Mouse (Mus musculus): ENCODE measurements around the gene Nt5dc3. TPM values are rescaled to one million over a fixed set of nuclear protein-coding genes. Genes with fewer than 3 reads are reported as not detected.

Gene Nt5dc3
- total RNA-seq, 2 experiments from 2014 or later = 36.1 to 77.7 TPM

GRCm38 (mm10) chr10:86828221-86829135, 49.7 kb downstream of the Nt5dc3 start:
- intact Hi-C loops (cut with DNase I) = no loop called here

GRCm38 (mm10) chr10:86829515-86829914, 50.7 kb downstream of the Nt5dc3 start:
- DNase-seq = no peak
- TF ChIP-seq CTCF (IDR thresholded peaks at IDR 0.05) = peak; percentile 59
- Histone ChIP-seq H3K4me3 (no peak overlapping the region), H3K27ac (no peak overlapping the region)
- intact Hi-C loops (cut with DNase I) = no loop called here

More at GRCm38 (mm10) chr10:86828221-86829135, 49.7 kb downstream of the Nt5dc3 start:
- DNase-seq = no peak
- Histone ChIP-seq H3K4me3 (no peak overlapping the region), H3K27ac (no peak overlapping the region)
- TF ChIP-seq CTCF (IDR thresholded peaks at IDR 0.05) = no peak

GRCm38 (mm10) chr10:86836784-86837183, 58.0 kb downstream of the Nt5dc3 start:
- TF ChIP-seq CTCF (IDR thresholded peaks at IDR 0.05) = no peak
- no peak overlapping the region for H3K4me3 ChIP-seq
- no peak overlapping the region for H3K27ac ChIP-seq
- no peak for DNase-seq
- intact Hi-C loops (cut with DNase I) = loop anchor here (10.0 kb wide), 1 partner anchor 132 kb away; the partner anchor contains the start of genes Hsp90b1 and Ttc41

GRCm38 (mm10) chr10:86838827-86839226, 60.0 kb downstream of the Nt5dc3 start:
- Histone ChIP-seq H3K4me3 (no peak overlapping the region), H3K27ac (no peak overlapping the region)
- no peak for TF ChIP-seq CTCF (IDR thresholded peaks at IDR 0.05)
- DNase-seq = no peak
- intact Hi-C loops (cut with DNase I) = loop anchor here (10.0 kb wide), 1 partner anchor 134 kb away; the partner anchor contains the start of genes Hsp90b1 and Ttc41

GRCm38 (mm10) chr10:86842659-86843058, 63.9 kb downstream of the Nt5dc3 start:
- Histone ChIP-seq H3K27ac (no peak overlapping the region), H3K4me3 (no peak overlapping the region)
- intact Hi-C loops (cut with DNase I) = no loop called here
- TF ChIP-seq CTCF (IDR thresholded peaks at IDR 0.05) = no peak
- no peak for DNase-seq

- DNase-seq = no peak
- intact Hi-C loops (cut with DNase I) = no loop called here
- no peak overlapping the region for H3K4me3 ChIP-seq
- no peak for TF ChIP-seq CTCF (IDR thresholded peaks at IDR 0.05)
- no peak overlapping the region for H3K27ac ChIP-seq
These were observed 68.2 kb downstream of the Nt5dc3 start for GRCm38 (mm10) chr10:86846926-86847467.

- Histone ChIP-seq H3K27ac (no peak overlapping the region), H3K4me3 (no peak overlapping the region)
- intact Hi-C loops (cut with DNase I) = no loop called here
- no peak for TF ChIP-seq CTCF (IDR thresholded peaks at IDR 0.05)
- no peak for DNase-seq
These were observed 70.3 kb downstream of the Nt5dc3 start for GRCm38 (mm10) chr10:86849087-86849486.

GRCm38 (mm10) chr10:86849508-86849907, 70.7 kb downstream of the Nt5dc3 start:
- DNase-seq = no peak
- intact Hi-C loops (cut with DNase I) = no loop called here
- TF ChIP-seq CTCF (IDR thresholded peaks at IDR 0.05) = no peak
- H3K27ac ChIP-seq = no peak overlapping the region
- no peak overlapping the region for H3K4me3 ChIP-seq

GRCm38 (mm10) chr10:86852160-86852559, 73.4 kb downstream of the Nt5dc3 start:
- intact Hi-C loops (cut with DNase I) = no loop called here

GRCm38 (mm10) chr10:86853433-86853832, 74.6 kb downstream of the Nt5dc3 start:
- H3K27ac ChIP-seq = no peak overlapping the region
- no peak for TF ChIP-seq CTCF (IDR thresholded peaks at IDR 0.05)
- intact Hi-C loops (cut with DNase I) = no loop called here
- DNase-seq = no peak
- H3K4me3 ChIP-seq = no peak overlapping the region

More at GRCm38 (mm10) chr10:86852160-86852559, 73.4 kb downstream of the Nt5dc3 start:
- no peak overlapping the region for H3K4me3 ChIP-seq
- no peak overlapping the region for H3K27ac ChIP-seq
- no peak for TF ChIP-seq CTCF (IDR thresholded peaks at IDR 0.05)
- DNase-seq = no peak

GRCm38 (mm10) chr10:86860396-86860795, 81.6 kb downstream of the Nt5dc3 start:
- intact Hi-C loops (cut with DNase I) = no loop called here

GRCm38 (mm10) chr10:86862496-86862895, 83.7 kb downstream of the Nt5dc3 start:
- no peak for TF ChIP-seq CTCF (IDR thresholded peaks at IDR 0.05)
- intact Hi-C loops (cut with DNase I) = no loop called here
- H3K4me3 ChIP-seq = no peak overlapping the region
- no peak for DNase-seq
- no peak overlapping the region for H3K27ac ChIP-seq

More at GRCm38 (mm10) chr10:86860396-86860795, 81.6 kb downstream of the Nt5dc3 start:
- DNase-seq = peak; percentile 3
- no peak overlapping the region for H3K4me3 ChIP-seq
- H3K27ac ChIP-seq = no peak overlapping the region
- no peak for TF ChIP-seq CTCF (IDR thresholded peaks at IDR 0.05)

- peak; percentile 58 for TF ChIP-seq CTCF (IDR thresholded peaks at IDR 0.05)
- no peak overlapping the region for H3K4me3 ChIP-seq
- intact Hi-C loops (cut with DNase I) = no loop called here
- DNase-seq = no peak
- no peak overlapping the region for H3K27ac ChIP-seq
These were observed 84.6 kb downstream of the Nt5dc3 start for GRCm38 (mm10) chr10:86863429-86863828.

All from gastrocnemius, adult 2 months (tissue).